Mouse (Mus musculus) CH12.LX (cell line): ENCODE measurements around the gene Slc9b1. TPM values are rescaled to one million over a fixed set of nuclear protein-coding genes. Genes with fewer than 3 reads are reported as not detected.

ENCODE experiments used
- DNase-seq: peaks from one replicate; pipeline ENCODE4 v3.0.0-alpha.2; 2013; ENCODE audit errors: extremely low read depth
- H3K27ac ChIP-seq: 2 replicates; pipeline ENCODE4 v1.5.1; 2012; ENCODE audit warnings: low read depth, mild to moderate bottlenecking, control low read depth, moderate library complexity; ENCODE audit not compliant: insufficient read depth
- H3K27me3 ChIP-seq: replicated peaks from 2 replicates; pipeline ENCODE3; 2012; ENCODE audit warnings: inconsistent platforms
- H3K36me3 ChIP-seq, 2 experiments: replicated peaks in 1 of 2; 2 replicates each; pipeline versions ENCODE3 to v1.6.1; 2012; ENCODE audit warnings: inconsistent platforms in 1 of 2, low read length in 1 of 2, mild to moderate bottlenecking in 1 of 2, mixed read lengths in 1 of 2, moderate library complexity in 1 of 2; ENCODE audit not compliant: control insufficient read depth in 1 of 2, insufficient read depth in 1 of 2
- H3K4me1 ChIP-seq, 2 experiments: 2 replicates each; pipeline ENCODE4 v1.6.1; 2012; ENCODE audit warnings: inconsistent platforms in 1 of 2, moderate library complexity in 1 of 2; ENCODE audit not compliant: insufficient read depth in 2 of 2, control insufficient read depth in 1 of 2
- H3K4me2 ChIP-seq: 2 replicates; pipeline ENCODE4 v1.6.1; 2012; ENCODE audit warnings: low read depth, mild to moderate bottlenecking, control low read depth; ENCODE audit not compliant: poor library complexity, insufficient read depth, severe bottlenecking
- H3K4me3 ChIP-seq, 3 experiments: fragments of 150-350 bp in 1 of 3; sonication (generic) in 1 of 3; replicated peaks in 1 of 3; 2 replicates each; pipeline versions ENCODE3 to v1.5.1; 2011 to 2012; ENCODE audit warnings: low read depth in 2 of 3, low read length in 2 of 3, mild to moderate bottlenecking in 2 of 3, moderate library complexity in 2 of 3, control low read depth in 1 of 3, improper control_type of control experiment in 1 of 3, inconsistent platforms in 1 of 3, mixed read lengths in 1 of 3; ENCODE audit not compliant: poor library complexity in 1 of 3
- H3K79me2 ChIP-seq: replicated peaks from 2 replicates; pipeline ENCODE4 v1.6.1; 2012; ENCODE audit warnings: mild to moderate bottlenecking, moderate library complexity; ENCODE audit not compliant: control insufficient read depth, poor library complexity, insufficient read depth, severe bottlenecking; ENCODE audit errors: extremely low read depth
- H3K9ac ChIP-seq: 2 replicates; pipeline ENCODE4 v1.6.1; 2012; ENCODE audit warnings: low read depth, mild to moderate bottlenecking, control low read depth, moderate library complexity; ENCODE audit not compliant: insufficient read depth
- H3K9me3 ChIP-seq: replicated peaks from 2 replicates; pipeline ENCODE3; 2012; ENCODE audit warnings: low read length, inconsistent platforms, mixed read lengths
- CHD1 ChIP-seq: IDR thresholded peaks from 2 replicates; pipeline ENCODE4 v1.6.1; 2012; ENCODE audit warnings: low read depth, low read length, improper control_type of control experiment, inconsistent platforms
- CHD2 ChIP-seq: IDR thresholded peaks from 2 replicates; pipeline ENCODE4 v1.6.1; 2011; ENCODE audit warnings: low read length, improper control_type of control experiment
- E2F4 ChIP-seq: IDR thresholded peaks from 2 replicates; pipeline ENCODE4 v1.6.1; 2011; ENCODE audit warnings: low read depth, low read length, improper control_type of control experiment; ENCODE audit not compliant: insufficient replicate concordance
- ELF1 ChIP-seq: IDR thresholded peaks from 2 replicates; pipeline ENCODE4 v1.6.1; 2014; ENCODE audit warnings: low read depth, mild to moderate bottlenecking, inconsistent platforms, low read length, improper control_type of control experiment
- EP300 ChIP-seq: IDR thresholded peaks from 2 replicates; pipeline ENCODE4 v1.6.1; 2011; ENCODE audit warnings: low read length, improper control_type of control experiment
- ETS1 ChIP-seq: conservative IDR thresholded peaks from 2 replicates; pipeline ENCODE4 v1.6.1; 2012; ENCODE audit warnings: low read depth, mild to moderate bottlenecking, inconsistent platforms, low read length, improper control_type of control experiment, moderate library complexity
- GABPA ChIP-seq: IDR thresholded peaks from 2 replicates; pipeline ENCODE4 v1.6.1; 2012; ENCODE audit warnings: low read depth, low read length, improper control_type of control experiment, inconsistent platforms; ENCODE audit not compliant: insufficient replicate concordance
- HCFC1 ChIP-seq: IDR thresholded peaks from 2 replicates; pipeline ENCODE4 v1.6.1; 2012; ENCODE audit warnings: low read depth, mild to moderate bottlenecking, inconsistent platforms, low read length, improper control_type of control experiment
- IRF4 ChIP-seq: IDR thresholded peaks from 2 replicates; pipeline ENCODE4 v1.6.1; 2014; ENCODE audit warnings: low read depth, mild to moderate bottlenecking, inconsistent platforms, low read length, improper control_type of control experiment
- JUND ChIP-seq: conservative IDR thresholded peaks from 2 replicates; pipeline ENCODE4 v1.6.1; 2011; ENCODE audit warnings: low read depth, low read length, improper control_type of control experiment
- KAT2A ChIP-seq: IDR thresholded peaks from 2 replicates; pipeline ENCODE4 v1.6.1; 2012; ENCODE audit warnings: low read length, improper control_type of control experiment, inconsistent platforms; ENCODE audit not compliant: insufficient replicate concordance
- MAFK ChIP-seq: IDR thresholded peaks from 2 replicates; pipeline ENCODE4 v1.6.1; 2011; ENCODE audit warnings: low read length, improper control_type of control experiment; ENCODE audit not compliant: insufficient replicate concordance
- MAX ChIP-seq: IDR thresholded peaks from 2 replicates; pipeline ENCODE4 v1.6.1; 2011; ENCODE audit warnings: low read length, improper control_type of control experiment
- MXI1 ChIP-seq: IDR thresholded peaks from 2 replicates; pipeline ENCODE4 v1.6.1; 2011; ENCODE audit warnings: mild to moderate bottlenecking, low read depth, low read length, improper control_type of control experiment
- MYC ChIP-seq: IDR thresholded peaks from 2 replicates; pipeline ENCODE4 v1.6.1; 2011; ENCODE audit warnings: low read depth, mild to moderate bottlenecking, improper control_type of control experiment, low read length
- PAX5 ChIP-seq: IDR thresholded peaks from 2 replicates; pipeline ENCODE4 v1.6.1; 2012; ENCODE audit warnings: low read length, inconsistent platforms, mixed read lengths
- POLR2A ChIP-seq: IDR thresholded peaks from 2 replicates; pipeline ENCODE4 v1.6.1; 2011; ENCODE audit warnings: low read depth, mild to moderate bottlenecking, improper control_type of control experiment, low read length
- POLR2AphosphoS2 ChIP-seq: IDR thresholded peaks from 2 replicates; pipeline ENCODE4 v1.6.1; 2011; ENCODE audit warnings: low read depth, low read length, improper control_type of control experiment
- RAD21 ChIP-seq: IDR thresholded peaks from 2 replicates; pipeline ENCODE4 v1.6.1; 2011; ENCODE audit warnings: low read depth, mild to moderate bottlenecking, low read length, improper control_type of control experiment, moderate library complexity
- RCOR1 ChIP-seq: conservative IDR thresholded peaks from 2 replicates; pipeline ENCODE4 v1.6.1; 2012; ENCODE audit warnings: low read depth, mild to moderate bottlenecking, inconsistent platforms, low read length, improper control_type of control experiment
- SIN3A ChIP-seq: IDR thresholded peaks from 2 replicates; pipeline ENCODE4 v1.6.1; 2012; ENCODE audit warnings: low read length, improper control_type of control experiment, inconsistent platforms
- SMC3 ChIP-seq: IDR thresholded peaks from 2 replicates; pipeline ENCODE4 v1.6.1; 2011; ENCODE audit warnings: low read depth, low read length, improper control_type of control experiment
- TCF12 ChIP-seq: IDR thresholded peaks from 2 replicates; pipeline ENCODE4 v1.6.1; 2014; ENCODE audit warnings: low read depth, mild to moderate bottlenecking, inconsistent platforms, low read length, improper control_type of control experiment
- UBTF ChIP-seq: IDR thresholded peaks from 2 replicates; pipeline ENCODE4 v1.6.1; 2012; ENCODE audit warnings: low read depth, mild to moderate bottlenecking, inconsistent platforms, low read length, improper control_type of control experiment, moderate library complexity
- USF1 ChIP-seq: IDR thresholded peaks from 2 replicates; pipeline ENCODE4 v1.6.1; 2014; ENCODE audit warnings: low read depth, mild to moderate bottlenecking, inconsistent platforms, low read length, improper control_type of control experiment
- ZC3H11A ChIP-seq: IDR thresholded peaks from 2 replicates; pipeline ENCODE4 v1.6.1; 2012; ENCODE audit warnings: low read depth, mild to moderate bottlenecking, inconsistent platforms, low read length, improper control_type of control experiment
- ZKSCAN1 ChIP-seq: IDR thresholded peaks from 2 replicates; pipeline ENCODE4 v1.6.1; 2012; ENCODE audit warnings: low read depth, inconsistent platforms, low read length, improper control_type of control experiment, borderline replicate concordance
- ZMIZ1 ChIP-seq: IDR thresholded peaks from 2 replicates; pipeline ENCODE4 v1.6.1; 2012; ENCODE audit warnings: low read depth, mild to moderate bottlenecking, inconsistent platforms, low read length, improper control_type of control experiment
- ZNF384 ChIP-seq: IDR thresholded peaks from 2 replicates; pipeline ENCODE4 v1.6.1; 2012; ENCODE audit warnings: low read depth, low read length, improper control_type of control experiment, inconsistent platforms
- dilution Hi-C: fragments of 300-500 bp; cut with MboI; formaldehyde crosslinking; loops from 2 replicates; pipeline ENCODE4 v1.14.3; 2020; ENCODE audit warnings: low sequenced_read_pairs; ENCODE audit not compliant: extremely low pct_unique_long_range_greater_than_20kb, extremely low pct_ligation_motif_present
- in situ Hi-C: fragments of 300-500 bp; cut with MboI; formaldehyde crosslinking; loops from 3 replicates; pipeline ENCODE4 v1.14.3; 2019; ENCODE audit warnings: low sequenced_read_pairs, low pct_ligation_motif_present, low pct_unique_long_range_greater_than_20kb, mixed read lengths
- polyA plus RNA-seq: library from polyadenylated mRNA; unstranded; fragments of >175 nt; gene quantifications from 2 replicates; pipeline ENCODE4 v1.2.1, GENCODE M21; 2012; ENCODE audit warnings: low read depth; ENCODE audit not compliant: insufficient read length
- total RNA-seq, 2 experiments: library from RNA; depleted of rRNA; stranded (reverse); fragments of 300-350 nt in 1 of 2; fragments of >200 nt in 1 of 2; gene quantifications; 2 replicates each; pipeline ENCODE4 v1.2.3; 2012 to 2014

Slc9b1 gene
- total and polyA plus RNA-seq, 3 experiments: 1.9 to 3.1 (median 2.7) TPM

- Histone ChIP-seq H3K27me3 (no peaks in the 10 kb centered on the region), H3K4me2 (peak overlapping the region; percentile 99), H3K4me3 (peak overlapping the region; percentile 57 to 76 (median 62)), H3K9me3 (no peaks in the 10 kb centered on the region), H3K9ac (peak overlapping the region; percentile 72)
- dilution Hi-C loops (no loop called here), in situ Hi-C loops (no loop called here)
- no peak for DNase-seq
- TF ChIP-seq KAT2A (no peak), ZMIZ1 (no peak), POLR2A (no peak), CHD1 (peak; percentile 88), MXI1 (peak; percentile 15; the same call in 1 of the 2 replicates), SIN3A (peak; percentile 18; the same call in 1 of the 2 replicates), SMC3 (no peak), CHD2 (no peak), MAX (0 out of 2 replicates have a peak, but pooled peaks have one; percentile 29), GABPA (no peak), MYC (0 out of 2 replicates have a peak, but pooled peaks have one; percentile 40), IRF4 (no peak), E2F4 (no peak)
- TF ChIP-seq, all 38 proteins: peak for 5
- H3K79me2 ChIP-seq: peaks cover 58% of the 10 kb centered on the region
- peaks cover 3 to 63% of the 10 kb centered on the region in 2 experiments; a peak in 3 of 4 replicates for H3K4me1 ChIP-seq
- H3K36me3 ChIP-seq: peaks cover 2 to 16% of the 10 kb centered on the region in 2 experiments
- peak overlapping the region; percentile 80 for H3K27ac ChIP-seq
These were observed 74.5 kb downstream of the Slc9b1 start for GRCm38 (mm10) chr3:135422232-135422855.

- Histone ChIP-seq H3K4me2 (peak overlapping the region; percentile 99), H3K4me3 (peak overlapping the region; percentile 62 to 82 (median 76)), H3K4me1 (peaks cover 3 to 60% of the 10 kb centered on the region in 2 experiments; a peak in 3 of 4 replicates), H3K27me3 (no peaks in the 10 kb centered on the region), H3K27ac (peak overlapping the region; percentile 89), H3K9me3 (no peaks in the 10 kb centered on the region), H3K9ac (peak overlapping the region; percentile 72), H3K36me3 (peaks cover 0 to 13% of the 10 kb centered on the region in 2 experiments), H3K79me2 (peaks cover 53% of the 10 kb centered on the region)
- dilution Hi-C loops (no loop called here), in situ Hi-C loops (no loop called here)
- DNase-seq: peak; percentile 83
- TF ChIP-seq GABPA (no peak), JUND (no peak), CHD1 (no peak), ZC3H11A (no peak), RAD21 (no peak), ZKSCAN1 (no peak), MAFK (no peak), MXI1 (0 out of 2 replicates have a peak, but pooled peaks have one; percentile 23), RCOR1 (no peak), POLR2AphosphoS2 (peak; percentile 94), ELF1 (peak; percentile 85), TCF12 (peak; percentile 89), HCFC1 (peak; percentile 70), EP300 (no peak), KAT2A (no peak), MAX (peak; percentile 48), E2F4 (no peak), ZNF384 (no peak), ETS1 (no peak; the same call in 1 of the 2 replicates), USF1 (peak; percentile 92), UBTF (no peak), PAX5 (no peak), SIN3A (no peak), SMC3 (no peak)
These were observed 75.2 kb downstream of the Slc9b1 start for GRCm38 (mm10) chr3:135422856-135423607.
